Comparison of ENCODE assay signal across 10 mouse cellular contexts in genomic region chr17:46025927-46026668, GRCm38 (mm10). TPM values are rescaled to one million over a fixed set of nuclear protein-coding genes. Genes with fewer than 3 reads are reported as not detected.
DNase-seq lines count a peak whose midpoint lies in the region; ATAC-seq and TF ChIP-seq lines count a peak whose summit lies in the region.
"Had no signal": no experiment of that assay in that cellular context is flagged by ENCODE, and none has a peak within 500 bp of the region (broad histone marks: within the 10 kb centered on the region; RNA-seq: fewer than 3 reads in every experiment).

No protein-coding gene starts in this region.

- H3K4me1 ChIP-seq in kidney, adult 2 months (ENCODE audit: control insufficient read depth, insufficient read depth, low read length): peaks cover 16% of the 10 kb centered on the region
- H3K4me1 ChIP-seq in heart, embryonic 10.5 days: peaks cover 55% of the 10 kb centered on the region
- H3K4me1 ChIP-seq in kidney, embryonic 15.5 days: peaks cover 52% of the 10 kb centered on the region

- H3K4me3 ChIP-seq in kidney, adult 2 months (ENCODE audit: insufficient read depth, low read depth, low read length): no peak overlapping the region
- peak overlapping the region; percentile 6 for H3K4me3 ChIP-seq in heart, embryonic 10.5 days
- no peak overlapping the region for H3K4me3 ChIP-seq in kidney, embryonic 15.5 days (replicated peaks)

- H3K27me3 ChIP-seq in kidney, adult 2 months (replicated peaks; ENCODE audit: control insufficient read depth, insufficient read depth, low read length): no peaks in the 10 kb centered on the region
- H3K27me3 ChIP-seq in heart, embryonic 10.5 days (ENCODE audit: insufficient read depth, poor library complexity, severe bottlenecking): no peaks in the 10 kb centered on the region
- H3K27me3 ChIP-seq in kidney, embryonic 15.5 days: no peaks in the 10 kb centered on the region

- no peak for TF ChIP-seq CTCF in kidney, adult 2 months (conservative IDR thresholded peaks at IDR 0.05; ENCODE audit: insufficient read depth, insufficient read length, low read depth, low read length)

- H3K9me3 ChIP-seq in heart, embryonic 10.5 days: no peaks in the 10 kb centered on the region
- no peaks in the 10 kb centered on the region for H3K9me3 ChIP-seq in kidney, embryonic 15.5 days (replicated peaks)
- H3K9me3 ChIP-seq: hindbrain, embryonic 10.5 days had no signal

- H3K4me2 ChIP-seq in kidney, embryonic 15.5 days: peak overlapping the region; percentile 87; the same call in 1 of the 2 replicates

- H3K27ac ChIP-seq in kidney, adult 2 months (ENCODE audit: insufficient read depth, low read depth, low read length): peak overlapping the region; percentile 70
- H3K27ac ChIP-seq in heart, embryonic 10.5 days: peak overlapping the region; percentile 84
- 0 out of 2 replicates have a peak overlapping the region, but pooled peaks have one; percentile 28 for H3K27ac ChIP-seq in kidney, embryonic 15.5 days
- H3K27ac ChIP-seq: liver, embryonic 14.5 days had no signal

- DNase-seq in kidney, adult 2 months: peak; percentile 57
- DNase-seq in kidney, postnatal 4 days: no peak
- peak; percentile 27 for DNase-seq in ZHBTc4 (ENCODE audit: low read depth, low spot score)
- DNase-seq in heart, embryonic 10.5 days (ENCODE audit: low spot score): no peak
- DNase-seq in cerebellum, adult 18-20 months: no peak
- DNase-seq in frontal cortex, postnatal 14 days (ENCODE audit: low spot score in 2 of 2): no peak

- ATAC-seq in kidney, embryonic 15.5 days (replicated peaks; ENCODE audit: low FRiP score): no peak
- ATAC-seq: forebrain, embryonic 16.5 days had no signal

- 34% methylated on average over 11 of the region's 11 CpGs for WGBS in kidney, adult 2 months
- 67% methylated on average over 11 of the region's 11 CpGs for WGBS in heart, embryonic 10.5 days
- 63% methylated on average over 11 of the region's 11 CpGs for WGBS in kidney, embryonic 15.5 days

- peak overlapping the region; percentile 5; the same call in 1 of the 2 replicates for H3K9ac ChIP-seq in kidney, embryonic 15.5 days
- H3K9ac ChIP-seq: liver, embryonic 14.5 days had no signal

- H3K36me3 ChIP-seq in kidney, adult 2 months (ENCODE audit: control insufficient read depth, insufficient read depth, low read length): peaks cover 4% of the 10 kb centered on the region
- peaks cover 64% of the 10 kb centered on the region for H3K36me3 ChIP-seq in heart, embryonic 10.5 days
- H3K36me3 ChIP-seq in kidney, embryonic 15.5 days: peaks cover 54% of the 10 kb centered on the region

- no peak for TF ChIP-seq POLR2A in kidney, adult 2 months (IDR thresholded peaks at IDR 0.05; ENCODE audit: low read depth, low read length)

RNA-seq across cellular contexts. Expression of gene Vegfa, which starts 6.1 kb away (rescaled TPM):
- polyA plus RNA-seq in kidney, adult 2 months (2012; rRNA removed): 336 and 398 TPM in 2 replicates
- polyA plus RNA-seq in heart, embryonic 10.5 days (2016; fragmentation: Nextera tagmentation; extraction: Ambion mirVana): 4.5 and 6.0 TPM in 2 replicates
- 5.9 and 6.6 TPM in 2 replicates for polyA plus RNA-seq in kidney, embryonic 15.5 days (2015; fragmentation: Nextera tagmentation; extraction: Ambion mirVana)

Comparison
In these comparisons a context has a peak if more than half of its experiments do, and no peak if none do; other contexts are left out.
1. DNase-seq: peak in kidney, adult 2 months (single experiment) and ZHBTc4 (single experiment); none in kidney, postnatal 4 days (0 of 2), heart, embryonic 10.5 days (single experiment), cerebellum, adult 18-20 months (0 of 2) and frontal cortex, postnatal 14 days (0 of 2).
2. RNA of gene Vegfa, which starts 6.1 kb away (polyA plus RNA-seq): 336 to 398 TPM in kidney, adult 2 months; 5.9 to 6.6 TPM in kidney, embryonic 15.5 days and 4.5 to 6.0 TPM in heart, embryonic 10.5 days; every median in the first group is over 10 times any median in the second.
3. H3K27ac ChIP-seq: peak in every context shown above with its lines; median percentile 84 in heart, embryonic 10.5 days; 70 in kidney, adult 2 months; 28 in kidney, embryonic 15.5 days.